Mouse (Mus musculus): ENCODE measurements around the gene Eif2ak3.

The Eif2ak3 gene

DNA sequence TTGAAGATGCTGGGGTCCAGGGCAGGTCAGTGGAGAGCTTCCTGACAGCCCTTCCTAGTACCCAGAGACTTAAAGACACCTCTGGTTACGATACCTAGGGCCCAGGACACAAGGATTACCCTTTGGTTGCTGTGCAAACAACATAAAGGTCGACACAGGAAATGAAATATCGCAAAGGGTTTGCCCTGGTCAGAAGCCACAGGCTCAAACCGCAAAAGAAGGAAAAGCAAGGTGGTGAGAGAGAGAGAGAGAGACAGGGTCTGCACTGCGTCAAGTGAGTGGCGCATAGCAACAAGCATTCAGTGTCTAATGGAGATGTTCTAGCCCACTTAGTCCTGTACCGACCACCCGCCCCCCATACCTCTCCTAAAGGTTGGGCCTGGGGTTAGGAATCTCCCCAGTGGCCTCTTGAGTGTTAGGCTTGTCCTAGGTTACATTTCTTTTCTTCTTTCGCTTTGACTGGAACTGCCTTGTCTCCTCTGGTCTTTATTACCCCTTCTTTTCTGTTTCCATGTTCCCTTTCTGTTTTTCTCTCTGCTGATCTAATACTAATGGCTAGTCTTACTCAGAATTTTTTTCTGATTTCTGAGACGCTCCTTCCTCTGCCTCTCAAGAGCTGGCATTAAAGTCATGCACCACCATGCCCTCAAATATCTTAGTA lies 13.0 kb upstream of the Eif2ak3 start:
- DNase-seq (ENCODE audit: low read depth, low spot score): no peak

GRCm38 (mm10) chr6:70837297-70837696 lies 7.0 kb upstream of the Eif2ak3 start:
- no peak for DNase-seq (ENCODE audit: low read depth, low spot score)

DNA sequence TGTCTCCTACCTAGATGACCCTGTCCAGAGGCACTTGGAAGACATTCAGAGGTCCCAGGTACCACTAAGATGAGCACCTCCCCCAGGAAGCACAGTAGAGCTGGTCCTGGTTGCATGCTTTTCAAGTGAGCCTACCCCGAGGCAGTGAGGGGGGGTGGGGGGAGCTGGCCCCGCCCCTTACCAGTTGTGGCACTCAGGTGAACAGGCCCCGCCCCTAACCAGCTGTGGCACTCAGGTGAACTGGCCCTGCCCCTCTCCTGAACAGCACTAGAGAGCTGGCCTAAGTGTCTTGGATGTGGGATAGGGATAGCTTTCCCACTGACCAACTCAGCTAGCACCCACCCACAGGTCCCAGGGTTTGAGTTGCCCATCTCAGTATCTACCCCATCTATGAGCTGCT lies 5.8 kb upstream of the Eif2ak3 start:
- no peak for DNase-seq (ENCODE audit: low read depth, low spot score)

- DNase-seq (ENCODE audit: low read depth, low spot score): no peak
These were observed 4.0 kb upstream of the Eif2ak3 start for GRCm38 (mm10) chr6:70840281-70840680.

- DNase-seq (ENCODE audit: low read depth, low spot score): no peak
These were observed 1.3 kb upstream of the Eif2ak3 start for GRCm38 (mm10) chr6:70842991-70843390.

GRCm38 (mm10) chr6:70844896-70845646 lies 756 bp downstream of the Eif2ak3 start:
- DNase-seq (ENCODE audit: low read depth, low spot score): peak; percentile 68

DNA sequence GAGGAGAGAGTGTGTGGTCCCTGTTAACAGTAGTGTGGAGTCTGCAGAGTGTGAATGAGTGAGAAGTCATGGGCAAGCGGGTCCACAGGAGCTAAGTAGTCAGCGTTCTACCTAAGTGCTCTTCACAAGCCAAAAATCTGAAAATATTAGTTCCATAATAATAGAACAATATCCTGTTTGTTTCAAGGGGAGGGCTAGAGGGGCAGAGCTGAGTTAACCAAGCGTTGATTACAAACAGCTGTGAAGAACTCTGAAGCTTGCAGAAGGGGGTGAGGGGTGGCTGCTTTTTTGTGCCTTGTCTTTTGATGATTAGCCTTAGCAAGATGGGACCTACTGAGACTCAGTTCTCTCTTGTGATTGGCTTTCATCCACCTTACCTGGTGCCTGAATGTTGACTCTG lies 3.1 kb downstream of the Eif2ak3 start:
- no peak for DNase-seq (ENCODE audit: low read depth, low spot score)

DNA sequence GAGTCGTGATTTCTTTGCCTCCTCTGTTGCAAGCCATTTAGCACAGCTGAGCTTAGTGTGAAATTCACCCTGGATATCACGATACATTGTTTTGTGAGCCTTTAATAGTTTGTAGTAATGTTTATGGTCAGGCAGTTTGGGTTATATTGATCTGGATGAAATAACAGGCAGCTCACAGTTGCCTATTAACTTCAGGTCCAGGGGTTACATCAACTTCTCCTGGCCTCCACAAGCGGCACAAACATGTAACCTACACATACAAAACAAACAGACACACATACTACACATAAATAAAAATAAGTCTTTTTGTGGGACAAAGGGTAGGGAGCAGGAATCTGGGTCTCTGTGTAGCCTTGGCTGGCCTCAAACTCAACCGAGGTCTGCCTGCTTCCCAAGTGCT lies 9.1 kb downstream of the Eif2ak3 start:
- no peak for DNase-seq (ENCODE audit: low read depth, low spot score)

DNA sequence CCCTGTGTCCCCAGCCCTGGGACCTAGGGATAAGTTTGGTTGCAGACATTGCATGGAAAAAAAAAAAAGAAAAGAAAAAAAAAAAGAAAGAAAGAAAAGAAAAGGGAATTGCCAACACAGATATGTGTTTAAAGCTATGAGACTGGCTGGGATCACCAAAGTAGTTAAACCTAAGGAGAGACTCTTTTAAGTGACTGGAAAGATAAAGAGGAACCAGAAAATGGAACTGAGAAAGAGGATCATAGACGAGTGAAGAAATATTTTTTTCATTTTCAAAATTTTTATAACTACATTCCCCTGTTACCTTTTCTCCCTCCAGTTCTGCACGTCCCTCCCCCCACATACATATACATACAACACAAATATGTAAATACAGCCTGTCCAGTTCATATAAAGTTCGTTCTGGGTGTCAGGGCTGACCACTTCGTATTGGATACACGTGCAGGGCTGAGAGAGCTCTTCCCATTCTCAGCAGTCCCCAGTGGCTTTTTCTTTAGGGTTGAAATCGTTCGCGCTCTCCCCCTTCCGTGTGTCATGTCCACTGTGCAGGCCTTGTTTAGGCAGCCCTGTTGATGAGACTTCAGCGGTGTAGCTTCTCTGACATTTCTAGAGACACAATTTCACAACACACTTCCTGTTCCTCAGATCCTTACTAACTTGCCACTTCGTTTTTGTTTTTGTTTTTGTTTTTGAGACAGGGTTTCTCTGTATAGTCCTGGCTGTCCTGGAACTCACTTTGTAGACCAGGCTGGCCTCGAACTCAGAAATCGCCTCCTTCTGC lies 11.4 kb downstream of the Eif2ak3 start:
- no peak for DNase-seq (ENCODE audit: low read depth, low spot score)

GRCm38 (mm10) chr6:70862726-70863125 lies 18.4 kb downstream of the Eif2ak3 start:
- DNase-seq (ENCODE audit: low read depth, low spot score): no peak

- no peak for DNase-seq (ENCODE audit: low read depth, low spot score)
These were observed 20.0 kb downstream of the Eif2ak3 start for GRCm38 (mm10) chr6:70864285-70864684.

- no peak for DNase-seq (ENCODE audit: low read depth, low spot score)
These were observed 22.4 kb downstream of the Eif2ak3 start for GRCm38 (mm10) chr6:70866761-70867160.

DNA sequence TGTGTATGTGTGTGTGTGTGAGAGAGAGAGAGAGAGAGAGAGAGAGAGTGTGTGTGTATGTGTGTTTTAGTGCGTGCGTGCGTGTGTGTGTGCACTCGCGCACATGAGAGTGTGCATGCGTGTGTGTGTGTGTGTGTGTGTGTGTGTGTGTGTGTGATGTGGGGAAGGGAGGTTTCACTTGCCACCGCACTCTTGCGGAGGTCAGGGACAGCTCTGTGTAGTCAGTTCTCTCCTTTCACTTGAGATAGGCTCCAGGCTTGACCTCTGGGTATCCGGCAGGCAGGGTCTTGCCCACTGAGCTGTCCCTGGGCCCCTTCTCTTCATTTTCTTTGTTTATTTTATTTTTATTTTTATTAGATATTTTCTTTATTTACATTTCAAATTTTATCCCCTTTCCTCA lies 23.0 kb downstream of the Eif2ak3 start:
- no peak for DNase-seq (ENCODE audit: low read depth, low spot score)

DNA sequence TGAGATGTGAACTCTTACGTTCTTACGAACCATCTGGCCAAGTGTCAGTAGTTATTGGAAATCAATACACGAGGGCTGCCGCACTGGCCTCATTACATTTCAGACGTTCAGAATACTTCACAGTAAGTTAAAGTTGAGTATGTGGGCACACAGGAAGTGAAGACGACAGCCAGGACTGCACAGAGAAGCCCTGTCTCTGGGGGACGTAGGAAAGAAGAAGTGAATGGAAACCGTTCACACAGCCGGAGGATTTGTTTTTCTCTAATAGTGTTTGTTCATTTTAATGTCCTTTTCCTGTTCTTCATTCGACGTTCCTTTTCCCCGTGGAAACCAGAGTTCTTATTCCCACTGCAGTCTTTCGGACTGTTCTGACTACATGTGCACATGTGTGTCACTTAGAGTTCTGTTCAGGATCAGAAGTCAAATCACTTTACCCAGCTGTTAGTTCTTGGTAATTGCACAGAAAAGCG lies 27.2 kb downstream of the Eif2ak3 start:
- no peak for DNase-seq (ENCODE audit: low read depth, low spot score)

DNA sequence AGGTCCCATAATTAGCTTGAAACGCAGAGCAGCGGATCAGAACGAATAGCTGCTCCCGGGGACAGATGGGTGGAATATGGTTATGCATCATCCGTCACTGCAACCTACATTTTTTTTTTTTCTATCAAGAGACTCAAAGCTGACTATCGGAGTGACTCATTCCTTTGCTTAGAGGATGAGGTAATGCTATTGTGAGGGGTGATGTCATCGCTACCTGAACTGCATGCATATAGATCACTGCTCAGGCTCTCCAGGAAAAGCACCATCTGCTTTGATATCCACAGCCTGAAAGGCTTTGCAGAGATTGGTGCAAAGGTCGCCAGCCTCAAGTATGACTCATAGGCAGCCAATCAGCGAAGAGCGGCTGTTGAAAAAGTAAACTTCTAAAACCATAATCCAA lies 27.8 kb downstream of the Eif2ak3 start:
- DNase-seq (ENCODE audit: low read depth, low spot score): peak; percentile 44

DNA sequence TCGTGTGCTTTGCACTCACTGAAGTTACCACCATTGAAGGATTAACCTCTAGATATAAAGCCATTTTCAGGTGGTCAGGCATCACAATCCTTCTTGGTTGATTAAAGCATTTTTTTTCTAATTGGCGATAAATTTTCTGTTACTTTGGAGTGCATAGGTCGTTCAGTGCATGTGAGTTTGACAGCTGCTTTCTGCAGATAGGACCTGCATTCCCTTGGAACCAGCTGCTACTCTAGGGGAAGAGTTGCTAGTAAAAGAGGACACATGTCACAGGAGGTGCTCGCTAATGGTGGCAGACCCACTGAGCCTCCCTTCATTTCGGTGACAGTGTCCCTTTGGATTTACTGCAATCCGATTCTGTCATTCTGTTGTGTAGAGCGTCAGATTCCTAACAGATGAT lies 28.3 kb downstream of the Eif2ak3 start:
- DNase-seq (ENCODE audit: low read depth, low spot score): no peak

DNA sequence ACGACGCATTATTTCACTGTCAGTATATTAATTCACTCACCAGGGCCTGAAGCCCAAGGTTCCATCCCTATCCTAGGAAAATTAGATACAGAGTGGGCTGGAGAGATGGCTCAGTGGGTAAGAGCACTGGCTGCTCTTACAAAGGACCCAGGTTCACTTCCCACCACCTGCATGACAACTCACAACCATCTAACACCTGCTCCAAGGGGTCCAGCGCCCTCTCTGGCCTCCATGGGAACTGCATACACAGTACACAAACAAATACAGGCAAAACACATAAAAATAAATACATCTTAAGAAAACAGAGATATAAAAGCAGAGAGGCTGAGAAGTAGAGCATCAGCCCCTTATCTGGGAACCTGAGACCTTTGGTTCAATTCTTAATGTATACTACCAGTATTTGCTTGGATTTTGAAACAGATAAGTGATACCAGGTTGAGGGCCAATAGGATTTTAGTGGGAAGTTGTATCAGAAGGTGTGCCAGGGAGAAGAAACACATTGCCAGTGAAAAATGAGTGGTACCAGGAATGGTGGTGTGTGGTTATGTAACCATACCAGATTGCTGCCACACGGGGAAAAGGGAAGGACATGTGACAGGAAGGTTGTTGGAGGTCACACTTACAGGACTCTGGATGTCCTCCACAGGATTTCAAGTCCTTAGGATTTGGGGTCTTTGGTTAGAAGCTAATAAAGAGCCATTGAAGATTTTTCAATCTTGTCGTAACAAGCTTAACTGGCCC lies 29.9 kb downstream of the Eif2ak3 start:
- DNase-seq (ENCODE audit: low read depth, low spot score): peak; percentile 72

DNA sequence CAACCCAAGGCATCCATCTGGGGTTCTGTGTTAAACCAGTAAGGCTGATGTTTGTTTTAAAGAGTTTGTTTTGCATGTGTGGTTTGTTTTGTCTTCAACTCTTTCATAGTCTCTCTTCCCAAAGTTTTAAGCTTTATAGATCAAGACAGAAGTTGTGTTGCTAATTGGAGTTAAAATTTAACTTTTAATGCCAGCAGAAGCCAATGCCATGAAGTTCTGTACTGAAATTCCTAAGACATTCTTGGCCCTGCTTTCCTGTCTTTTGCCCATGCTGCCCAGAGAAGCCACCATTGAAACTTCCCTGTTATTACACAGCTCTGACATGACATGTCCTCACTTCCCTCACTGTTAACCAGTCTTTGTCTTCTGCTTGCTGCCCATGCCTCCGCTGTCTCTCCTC lies 30.7 kb downstream of the Eif2ak3 start:
- no peak for DNase-seq (ENCODE audit: low read depth, low spot score)

DNA sequence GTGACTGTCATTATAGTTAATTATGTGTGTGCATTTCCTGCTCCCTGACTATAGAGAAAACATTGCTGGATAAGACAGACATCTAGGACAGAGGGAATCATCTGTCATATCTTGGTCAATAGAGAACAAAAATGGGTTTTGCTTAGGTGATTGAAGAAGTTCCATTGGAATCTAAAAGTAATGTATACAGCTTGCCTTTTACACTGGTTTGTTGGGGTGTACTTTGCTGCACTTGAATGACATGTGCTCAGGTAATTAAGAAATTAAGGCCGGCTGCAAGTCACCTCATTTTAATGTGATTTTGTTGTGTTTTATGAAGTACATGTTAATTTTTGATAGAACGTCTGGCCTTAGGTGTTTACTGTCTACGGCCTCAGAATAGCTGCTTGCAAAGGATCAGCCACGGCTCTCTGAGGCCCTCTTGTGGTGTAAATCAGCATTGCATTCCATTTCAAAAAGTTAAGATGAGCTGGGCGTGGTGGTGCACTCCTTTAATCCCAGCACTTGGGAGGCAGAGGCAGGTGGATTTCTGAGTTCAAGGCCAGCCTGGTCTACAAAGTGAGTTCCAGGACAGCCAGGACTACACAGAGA lies 36.5 kb downstream of the Eif2ak3 start:
- DNase-seq (ENCODE audit: low read depth, low spot score): peak; percentile 80

DNA sequence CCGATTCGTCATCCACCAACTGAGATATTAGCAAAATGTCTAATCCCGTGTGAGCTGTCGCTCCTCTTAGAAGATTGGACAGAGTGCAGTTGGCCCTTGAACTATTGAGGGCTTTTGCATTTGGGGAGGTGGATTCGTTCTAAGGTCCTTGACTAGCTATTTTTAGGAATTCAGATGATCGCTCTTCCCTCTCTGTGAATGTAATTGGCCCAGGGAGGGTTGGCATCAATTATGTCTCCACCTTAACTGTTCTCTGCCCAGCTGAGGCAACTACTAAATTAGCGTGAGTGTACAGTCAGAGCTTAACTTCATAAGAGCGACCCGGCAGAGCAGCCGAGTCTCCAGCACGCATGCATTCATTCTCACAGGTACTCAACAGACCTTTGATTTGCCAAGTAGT lies 43.7 kb downstream of the Eif2ak3 start:
- DNase-seq (ENCODE audit: low read depth, low spot score): no peak

DNA sequence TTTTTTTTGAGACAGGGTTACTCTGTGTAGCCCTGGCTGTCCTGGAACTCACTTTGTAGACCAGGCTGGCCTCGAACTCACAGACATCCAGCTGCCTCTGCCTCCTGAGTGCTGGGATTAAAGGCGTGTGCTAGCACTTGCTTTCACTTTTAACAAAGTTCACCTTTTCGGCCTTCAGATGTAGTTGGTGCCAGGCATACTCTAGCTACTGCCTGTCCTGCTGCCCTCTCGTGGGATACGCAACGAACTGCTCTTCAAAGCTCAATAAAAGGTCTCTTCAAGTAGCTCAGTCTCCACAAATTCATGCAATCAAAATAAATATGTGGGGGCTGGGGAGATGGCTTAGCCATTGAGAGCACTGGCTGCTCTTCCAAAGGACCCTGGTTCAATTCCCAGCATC lies 53.9 kb downstream of the Eif2ak3 start:
- DNase-seq (ENCODE audit: low read depth, low spot score): peak; percentile 58

All from R1 (cell line).